8 mouse cellular contexts compared by ENCODE assay signal in genomic region chr12:111713004-111713651, GRCm38 (mm10). TPM values are rescaled to one million over a fixed set of nuclear protein-coding genes. Genes with fewer than 3 reads are reported as not detected.
DNase-seq lines count a peak whose midpoint lies in the region; ATAC-seq and TF ChIP-seq lines count a peak whose summit lies in the region.

Bag5 (minus strand) TSS chr12:111713257.
Apopt1 (plus strand) TSS chr12:111713261.

- ATAC-seq in forebrain, embryonic 14.5 days: peak; percentile 97
- peak; percentile 94 for ATAC-seq in neural tube, embryonic 14.5 days (ENCODE audit: low read depth)

- intact Hi-C loops in heart, postnatal 10 days (cut with DNase I): no loop called here

- H3K9me3 ChIP-seq in ES-E14 (ENCODE audit: control insufficient read depth, insufficient read depth, low read depth, low read length): no peaks in the 10 kb centered on the region
- H3K9me3 ChIP-seq in forebrain, embryonic 14.5 days (replicated peaks; ENCODE audit: control insufficient read depth, low read length): no peaks in the 10 kb centered on the region
- H3K9me3 ChIP-seq in neural tube, embryonic 14.5 days (ENCODE audit: control insufficient read depth, low read length): no peaks in the 10 kb centered on the region

- H3K4me3 ChIP-seq in ES-E14 (ENCODE audit: insufficient read depth in 1 of 2, low read depth in 1 of 2, low read length in 2 of 2, poor library complexity in 1 of 2, severe bottlenecking in 1 of 2): peak within 1 kb of the TSS; percentile 84 to 93
- H3K4me3 ChIP-seq in forebrain, embryonic 14.5 days (ENCODE audit: low read depth, low read length): peak within 1 kb of the TSS; percentile 97
- peak within 1 kb of the TSS; percentile 90 for H3K4me3 ChIP-seq in neural tube, embryonic 14.5 days (ENCODE audit: low read depth, low read length)
- H3K4me3 ChIP-seq in testis, adult 2 months (ENCODE audit: control insufficient read depth, low read depth, low read length): peak within 1 kb of the TSS; percentile 98

- peaks cover 12% of the 10 kb centered on the region for H3K36me3 ChIP-seq in ES-E14 (ENCODE audit: control insufficient read depth, insufficient read depth, low read length, poor library complexity, severe bottlenecking)
- H3K36me3 ChIP-seq in forebrain, embryonic 14.5 days (ENCODE audit: control insufficient read depth, insufficient read depth, low read length): peaks cover 33% of the 10 kb centered on the region
- peaks cover 20% of the 10 kb centered on the region for H3K36me3 ChIP-seq in neural tube, embryonic 14.5 days (ENCODE audit: control insufficient read depth, insufficient read depth, low read length)
- H3K36me3 ChIP-seq in testis, adult 2 months (ENCODE audit: control insufficient read depth, insufficient read depth, low read length): no peaks in the 10 kb centered on the region; the same call in 1 of the 2 replicates

- H3K9ac ChIP-seq in ES-E14 (ENCODE audit: insufficient read depth, low read depth, low read length, poor library complexity, severe bottlenecking): peak within 1 kb of the TSS; percentile 86
- peak within 1 kb of the TSS; percentile 91 for H3K9ac ChIP-seq in forebrain, embryonic 14.5 days (ENCODE audit: low read length)
- peak within 1 kb of the TSS; percentile 92 for H3K9ac ChIP-seq in neural tube, embryonic 14.5 days (replicated peaks; ENCODE audit: low read depth, low read length)

- WGBS in forebrain, embryonic 14.5 days: under 1% methylated on average over 85 of the region's 86 CpGs
- WGBS in neural tube, embryonic 14.5 days: under 1% methylated on average over 80 of the region's 86 CpGs

- in situ Hi-C loops in ES-E14 (cut with MboI; ENCODE audit: low sequenced_read_pairs in 2 of 2, unreplicated experiment in 2 of 2): no loop called here

- H3K27me3 ChIP-seq in forebrain, embryonic 14.5 days (replicated peaks; ENCODE audit: control insufficient read depth, insufficient read depth, low read length): no peaks in the 10 kb centered on the region
- no peaks in the 10 kb centered on the region for H3K27me3 ChIP-seq in neural tube, embryonic 14.5 days (ENCODE audit: control insufficient read depth, insufficient read depth, low read length)
- H3K27me3 ChIP-seq in testis, adult 2 months (ENCODE audit: control insufficient read depth, insufficient read depth, low read length): no peaks in the 10 kb centered on the region

- peak; percentile 73 for TF ChIP-seq POLR2A in testis, adult 2 months (IDR thresholded peaks at IDR 0.05; ENCODE audit: control insufficient read depth, low read depth, low read length)

- TF ChIP-seq CTCF in testis, adult 2 months (IDR thresholded peaks at IDR 0.05; ENCODE audit: control insufficient read depth, insufficient read depth, insufficient replicate concordance, low read depth, low read length): 0 out of 2 replicates have a peak, but pooled peaks have one; percentile 13

- DNase-seq in ES-E14 (ENCODE audit: low read depth, low spot score): peak; percentile 66
- DNase-seq in cerebellum, adult 11 months: peak; percentile 87
- peak; percentile 96 for DNase-seq in forebrain, embryonic 14.5 days (ENCODE audit: low spot score)
- peak; percentile 94 to 95 for DNase-seq in heart, postnatal 10 days
- peak; percentile 92 to 96 for DNase-seq in kidney, postnatal 4 days
- peak; percentile 90 to 92 for DNase-seq in lung, adult 18-20 months

- H3K4me2 ChIP-seq in forebrain, embryonic 14.5 days (ENCODE audit: low read length): peak within 1 kb of the TSS; percentile 87
- peak within 1 kb of the TSS; percentile 97 for H3K4me2 ChIP-seq in neural tube, embryonic 14.5 days (ENCODE audit: low read depth, low read length)

- H3K27ac ChIP-seq in ES-E14 (ENCODE audit: insufficient read depth, low read depth, low read length, poor library complexity, severe bottlenecking): peak within 1 kb of the TSS; percentile 17; the same call in 1 of the 2 replicates
- H3K27ac ChIP-seq in forebrain, embryonic 14.5 days (ENCODE audit: low read depth, low read length): peak within 1 kb of the TSS; percentile 85
- peak within 1 kb of the TSS; percentile 85 for H3K27ac ChIP-seq in neural tube, embryonic 14.5 days (ENCODE audit: low read depth, low read length)
- H3K27ac ChIP-seq in testis, adult 2 months (ENCODE audit: control insufficient read depth, insufficient read depth, low read depth, low read length): peak within 1 kb of the TSS; percentile 95

- H3K4me1 ChIP-seq in ES-E14 (ENCODE audit: control insufficient read depth in 2 of 2, insufficient read depth in 2 of 2, low read length in 2 of 2, poor library complexity in 1 of 2): peaks cover 0 to 18% of the 10 kb centered on the region in 2 experiments; a peak in 3 of 4 replicates
- H3K4me1 ChIP-seq in forebrain, embryonic 14.5 days (ENCODE audit: control insufficient read depth, insufficient read depth, low read length): peaks cover 12% of the 10 kb centered on the region
- H3K4me1 ChIP-seq in neural tube, embryonic 14.5 days (ENCODE audit: control insufficient read depth, insufficient read depth, low read length): peaks cover 12% of the 10 kb centered on the region; the same call in 1 of the 2 replicates
- H3K4me1 ChIP-seq in testis, adult 2 months (ENCODE audit: control insufficient read depth, insufficient read depth, low read length): peaks cover 7% of the 10 kb centered on the region

TF ChIP-seq in ES-E14, 5 proteins besides CTCF, POLR2A, EP300 and RAD21:
- TF ChIP-seq CHD2 (IDR thresholded peaks at IDR 0.05; ENCODE audit: low read depth, low read length): no peak
- peak; percentile 71; the same call in 1 of the 2 replicates for TF ChIP-seq HCFC1 (IDR thresholded peaks at IDR 0.05; ENCODE audit: borderline replicate concordance, insufficient read depth, low read length)

RNA-seq across cellular contexts. Expression of gene Bag5, which starts in this region (rescaled TPM):
- total RNA-seq in ES-E14 (2012; rRNA removed): 9.7 and 14.8 TPM in 2 replicates
- polyA plus RNA-seq in forebrain, embryonic 14.5 days (2014; fragmentation: Nextera tagmentation; extraction: Ambion mirVana): 60.4 and 65.8 TPM in 2 replicates
- 10 to 100 TPM; 29.1 to 32.7 TPM for total RNA-seq in heart, postnatal 10 days (2021)
- 68.1 and 71.8 TPM in 2 replicates for polyA plus RNA-seq in neural tube, embryonic 14.5 days (2014; fragmentation: Nextera tagmentation; extraction: Ambion mirVana)
- polyA plus RNA-seq in testis, adult 2 months (2012; rRNA removed): 747 and 947 TPM in 2 replicates

RNA-seq across cellular contexts. Expression of gene Apopt1, which starts in this region (rescaled TPM):
- 14.4 and 15.2 TPM in 2 replicates for total RNA-seq in ES-E14 (2012; rRNA removed)
- 47.1 and 50.8 TPM in 2 replicates for polyA plus RNA-seq in forebrain, embryonic 14.5 days (2014; fragmentation: Nextera tagmentation; extraction: Ambion mirVana)
- total RNA-seq in heart, postnatal 10 days (2021): 10 to 100 TPM; 39.6 to 41.5 TPM
- 65.7 and 69.6 TPM in 2 replicates for polyA plus RNA-seq in neural tube, embryonic 14.5 days (2014; fragmentation: Nextera tagmentation; extraction: Ambion mirVana)
- polyA plus RNA-seq in testis, adult 2 months (2012; rRNA removed): 39.9 and 47.5 TPM in 2 replicates

Comparison
In these comparisons a context has a peak if more than half of its experiments do, and no peak if none do; other contexts are left out.
1. Peak in every context shown above with its lines: DNase-seq, ATAC-seq, H3K4me3 ChIP-seq and H3K27ac ChIP-seq.
2. RNA of gene Bag5 (polyA plus RNA-seq): 747 to 947 TPM in testis, adult 2 months; 68.1 to 71.8 TPM in neural tube, embryonic 14.5 days and 60.4 to 65.8 TPM in forebrain, embryonic 14.5 days; every median in the first group is over 10 times any median in the second.
3. H3K27ac ChIP-seq: peak in every context shown above with its lines; median percentile 95 in testis, adult 2 months; 85 in forebrain, embryonic 14.5 days; 85 in neural tube, embryonic 14.5 days; 17 in ES-E14.